Mouse (Mus musculus) C2C12 (cell line): ENCODE measurements around the gene Aqp8. TPM values are rescaled to one million over a fixed set of nuclear protein-coding genes. Genes with fewer than 3 reads are reported as not detected.

Source experiments
- H3K27me3 ChIP-seq: one replicate; pipeline ENCODE4 v1.6.1; 2011; ENCODE audit not compliant: control insufficient read depth, insufficient read depth, insufficient read length
- H3K36me3 ChIP-seq: one replicate; pipeline ENCODE4 v1.6.1; 2011; ENCODE audit not compliant: control insufficient read depth, insufficient read depth
- H3K4me3 ChIP-seq: one replicate; pipeline ENCODE4 v1.5.1; 2011; ENCODE audit warnings: mild to moderate bottlenecking, control low read depth; ENCODE audit not compliant: poor library complexity, insufficient read depth, severe bottlenecking
- H3K79me2 ChIP-seq: one replicate; pipeline ENCODE4 v1.6.1; 2011; ENCODE audit not compliant: control insufficient read depth, insufficient read depth
- H3K79me3 ChIP-seq: one replicate; pipeline ENCODE4 v1.6.1; 2011; ENCODE audit warnings: low read depth, control low read depth
- H3ac ChIP-seq: one replicate; pipeline ENCODE3; 2011; ENCODE audit warnings: low read depth; ENCODE audit not compliant: control insufficient read depth, insufficient read length
- CEBPB ChIP-seq: IDR thresholded peaks from one replicate; pipeline ENCODE4 v1.6.1; 2011; ENCODE audit warnings: low read depth, mild to moderate bottlenecking, control low read depth, moderate library complexity
- CTCF ChIP-seq: IDR thresholded peaks from one replicate; pipeline ENCODE4 v1.5.1; 2011; ENCODE audit not compliant: control insufficient read depth, insufficient read depth, insufficient read length
- FOSL1 ChIP-seq: IDR thresholded peaks from one replicate; pipeline ENCODE4 v1.8.0; 2011; ENCODE audit warnings: mild to moderate bottlenecking, low read length; ENCODE audit not compliant: poor library complexity, insufficient read depth, severe bottlenecking
- MAX ChIP-seq: IDR thresholded peaks from one replicate; pipeline ENCODE4 v1.6.1; 2011; ENCODE audit warnings: mild to moderate bottlenecking, control low read depth
- MYOD1 ChIP-seq: IDR thresholded peaks from one replicate; pipeline ENCODE4 v1.6.1; 2011; ENCODE audit warnings: low read depth; ENCODE audit not compliant: control insufficient read depth, insufficient read length
- MYOG ChIP-seq: IDR thresholded peaks from one replicate; pipeline ENCODE4 v1.6.1; 2011; ENCODE audit not compliant: control insufficient read depth, insufficient read length; ENCODE audit errors: extremely low read depth
- USF1 ChIP-seq: IDR thresholded peaks from one replicate; pipeline ENCODE4 v1.6.1; 2011; ENCODE audit warnings: low read depth, mild to moderate bottlenecking, control low read depth, moderate library complexity
- polyA plus RNA-seq: library from polyadenylated mRNA; unstranded; fragments of >200 nt; fragmentation: generic; extraction: Trizol; gene quantifications from one replicate; pipeline ENCODE4 v1.2.1, GENCODE M21; 2012; ENCODE audit warnings: missing spikeins

Gene Aqp8
- polyA plus RNA-seq, 1 experiment, result 0.02 TPM

GRCm38 (mm10) chr7:123449676-123450075 is 12.4 kb upstream of the Aqp8 start:
- Histone ChIP-seq H3K4me3 (no peak overlapping the region), H3ac (no peak overlapping the region), H3K79me2 (no peaks in the 10 kb centered on the region), H3K27me3 (no peaks in the 10 kb centered on the region), H3K36me3 (no peaks in the 10 kb centered on the region), H3K79me3 (no peaks in the 10 kb centered on the region)
- TF ChIP-seq FOSL1 (no peak), MYOG (no peak), MYOD1 (no peak)

DNA sequence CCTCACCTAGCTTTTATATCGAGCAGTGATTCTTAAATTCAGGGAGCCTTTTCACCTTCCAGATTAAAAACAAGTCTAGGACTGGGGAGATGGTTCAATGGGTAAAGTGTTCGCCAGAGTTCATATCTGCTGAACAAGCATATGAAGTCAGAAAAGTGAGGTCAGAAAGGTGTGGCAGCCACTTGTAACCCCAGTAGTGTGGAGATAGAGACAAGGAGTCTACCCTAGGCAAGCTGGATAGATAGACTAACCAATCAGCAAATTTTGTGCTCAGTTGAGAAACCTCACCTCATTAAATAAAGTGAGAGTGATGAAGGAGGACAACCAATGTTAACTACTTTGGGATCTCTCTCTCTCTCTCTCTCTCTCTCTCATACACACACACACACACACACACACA is 11.6 kb upstream of the Aqp8 start:
- Histone ChIP-seq H3K79me3 (no peaks in the 10 kb centered on the region), H3K79me2 (no peaks in the 10 kb centered on the region), H3K4me3 (no peak overlapping the region), H3ac (no peak overlapping the region), H3K36me3 (no peaks in the 10 kb centered on the region), H3K27me3 (no peaks in the 10 kb centered on the region)
- TF ChIP-seq MYOD1 (no peak), CEBPB (no peak), MYOG (no peak), FOSL1 (no peak), CTCF (no peak), USF1 (no peak)

GRCm38 (mm10) chr7:123452551-123452950 is 9.5 kb upstream of the Aqp8 start:
- TF ChIP-seq FOSL1 (no peak), USF1 (no peak), MYOD1 (no peak), CTCF (no peak), MAX (no peak), CEBPB (no peak), MYOG (no peak)
- Histone ChIP-seq H3K79me3 (no peaks in the 10 kb centered on the region), H3K36me3 (no peaks in the 10 kb centered on the region), H3K27me3 (no peaks in the 10 kb centered on the region), H3ac (no peak overlapping the region), H3K4me3 (no peak overlapping the region), H3K79me2 (no peaks in the 10 kb centered on the region)

DNA sequence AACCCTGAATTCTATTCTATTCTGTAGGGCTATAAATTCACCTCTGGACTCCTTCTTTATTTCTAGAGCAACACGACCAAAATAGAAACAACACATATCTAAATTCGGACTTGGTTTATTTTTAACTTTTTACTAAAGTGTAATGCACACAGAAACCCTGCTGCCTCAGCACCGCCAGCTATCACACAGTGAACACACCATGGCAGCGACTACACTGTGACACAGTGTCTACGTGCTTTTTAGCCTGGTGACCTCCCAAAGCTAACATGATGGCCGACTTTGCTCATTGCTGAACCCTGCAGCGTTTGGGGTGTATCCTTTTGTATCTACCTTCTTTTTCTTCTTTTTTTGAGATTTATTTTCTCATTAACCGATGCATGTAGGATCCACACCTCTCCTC is 9.0 kb upstream of the Aqp8 start:
- Histone ChIP-seq H3ac (no peak overlapping the region), H3K79me2 (no peaks in the 10 kb centered on the region), H3K36me3 (no peaks in the 10 kb centered on the region), H3K27me3 (no peaks in the 10 kb centered on the region), H3K79me3 (no peaks in the 10 kb centered on the region), H3K4me3 (no peak overlapping the region)
- TF ChIP-seq CTCF, result no peak
- no peak for TF ChIP-seq FOSL1
- no peak for TF ChIP-seq USF1
- no peak for TF ChIP-seq CEBPB
- no peak for TF ChIP-seq MAX
- no peak for TF ChIP-seq MYOG
- TF ChIP-seq MYOD1, result no peak

DNA sequence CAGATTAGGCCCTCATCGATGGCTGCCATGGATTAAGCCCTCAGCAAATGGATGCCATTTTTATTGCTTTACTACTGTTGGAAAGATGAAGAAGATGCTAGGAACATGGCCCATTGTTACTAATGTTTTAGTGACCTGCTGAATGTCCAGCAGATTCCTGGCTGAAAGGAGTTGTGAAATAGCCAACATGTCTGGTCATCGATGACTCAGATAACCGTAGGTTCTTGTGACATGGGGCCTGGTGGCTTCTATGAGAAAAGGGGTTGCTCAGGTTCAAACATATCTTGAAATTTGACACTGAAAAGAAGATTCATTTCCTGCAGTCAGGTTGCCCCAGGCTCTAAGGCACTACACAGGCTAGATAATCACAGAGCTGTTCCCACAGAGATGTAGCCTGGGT is 7.0 kb upstream of the Aqp8 start:
- no peak overlapping the region for H3K4me3 ChIP-seq
- H3K79me3 ChIP-seq, result no peaks in the 10 kb centered on the region
- no peaks in the 10 kb centered on the region for H3K27me3 ChIP-seq
- H3K79me2 ChIP-seq, result no peaks in the 10 kb centered on the region
- TF ChIP-seq MYOD1 (no peak), USF1 (no peak), CEBPB (peak; percentile 89), MAX (no peak)
- no peak overlapping the region for H3ac ChIP-seq
- H3K36me3 ChIP-seq, result no peaks in the 10 kb centered on the region

DNA sequence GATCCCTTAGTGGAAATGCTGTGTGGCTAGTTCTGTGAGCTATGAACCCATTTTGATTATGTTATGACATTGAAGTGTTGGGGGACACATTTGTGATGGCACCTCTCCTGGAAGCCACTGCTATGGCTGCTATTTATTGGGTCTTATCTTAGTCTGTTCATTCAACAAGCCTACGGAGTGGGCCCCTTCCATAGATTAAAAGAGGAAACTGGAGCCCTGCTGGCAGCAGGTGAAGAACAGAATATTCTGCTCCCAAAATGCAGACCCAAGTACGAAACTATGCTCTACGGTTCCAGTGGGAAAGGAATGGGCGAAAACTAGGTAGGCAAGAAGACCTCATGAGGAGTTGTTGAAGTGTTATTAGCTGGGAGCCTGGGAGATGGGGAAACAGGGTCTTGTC is 3.8 kb upstream of the Aqp8 start:
- TF ChIP-seq FOSL1 (no peak), MYOG (no peak), CEBPB (no peak), MYOD1 (no peak), USF1 (no peak), CTCF (no peak), MAX (no peak)
- no peaks in the 10 kb centered on the region for H3K27me3 ChIP-seq
- no peak overlapping the region for H3K4me3 ChIP-seq
- no peaks in the 10 kb centered on the region for H3K79me2 ChIP-seq
- H3ac ChIP-seq, result no peak overlapping the region
- H3K36me3 ChIP-seq, result no peaks in the 10 kb centered on the region
- no peaks in the 10 kb centered on the region for H3K79me3 ChIP-seq
